Mouse (Mus musculus) lung, postnatal 0 days (tissue): Measurements from ENCODE around the gene Lactb.

Experiments used
- CTCF ChIP-seq: IDR thresholded peaks from 2 replicates; pipeline ENCODE4 v1.5.1; 2016; ENCODE audit warnings: antibody characterized with exemption, mild to moderate bottlenecking
- EP300 ChIP-seq: IDR thresholded peaks from 2 replicates; pipeline ENCODE4 v1.6.1; 2016; ENCODE audit warnings: antibody characterized with exemption, mild to moderate bottlenecking, control low read depth

- TF ChIP-seq CTCF (no peak), EP300 (no peak)
Observed at GRCm38 (mm10) chr9:66990046-66990445, 14.8 kb upstream of the Lactb start.
